Mouse (Mus musculus) ES-E14 (cell line): ENCODE data around the gene Dstyk.

Source experiments
- CHD2 ChIP-seq: IDR thresholded peaks from 2 replicates; pipeline ENCODE4 v1.6.1; 2014; ENCODE audit warnings: mild to moderate bottlenecking, low read depth, low read length, inconsistent platforms
- HCFC1 ChIP-seq: IDR thresholded peaks from 2 replicates; pipeline ENCODE4 v1.6.1; 2012; ENCODE audit warnings: low read length, inconsistent platforms, borderline replicate concordance; ENCODE audit not compliant: insufficient read depth
- ZNF384 ChIP-seq: IDR thresholded peaks from 2 replicates; pipeline ENCODE4 v1.6.1; 2012; ENCODE audit warnings: low read depth, low read length, inconsistent platforms

DNA sequence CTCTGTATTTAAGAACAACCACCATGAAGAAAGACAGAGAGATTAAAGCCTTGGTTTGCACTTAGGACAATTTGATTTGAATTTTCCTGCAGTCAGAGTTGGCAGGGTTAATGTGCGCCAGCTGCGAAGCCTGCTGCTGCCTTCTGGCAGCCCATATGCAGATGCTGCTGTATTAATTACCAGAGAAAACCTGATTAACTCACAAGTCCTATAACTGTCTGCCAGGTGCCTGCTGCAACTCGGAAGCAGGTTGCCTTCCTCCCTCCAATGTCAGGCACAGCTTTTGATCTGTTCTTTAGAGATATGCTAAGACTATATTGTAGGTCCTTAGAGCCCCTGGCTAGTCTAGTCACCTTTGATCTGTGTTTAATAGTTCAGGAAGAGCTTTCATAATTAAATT lies 13.5 kb downstream of the Dstyk start:
- no peak for TF ChIP-seq HCFC1
- no peak for TF ChIP-seq ZNF384
- no peak for TF ChIP-seq CHD2
